ENCODE assay signal across 9 mouse cellular contexts in the genomic region with DNA sequence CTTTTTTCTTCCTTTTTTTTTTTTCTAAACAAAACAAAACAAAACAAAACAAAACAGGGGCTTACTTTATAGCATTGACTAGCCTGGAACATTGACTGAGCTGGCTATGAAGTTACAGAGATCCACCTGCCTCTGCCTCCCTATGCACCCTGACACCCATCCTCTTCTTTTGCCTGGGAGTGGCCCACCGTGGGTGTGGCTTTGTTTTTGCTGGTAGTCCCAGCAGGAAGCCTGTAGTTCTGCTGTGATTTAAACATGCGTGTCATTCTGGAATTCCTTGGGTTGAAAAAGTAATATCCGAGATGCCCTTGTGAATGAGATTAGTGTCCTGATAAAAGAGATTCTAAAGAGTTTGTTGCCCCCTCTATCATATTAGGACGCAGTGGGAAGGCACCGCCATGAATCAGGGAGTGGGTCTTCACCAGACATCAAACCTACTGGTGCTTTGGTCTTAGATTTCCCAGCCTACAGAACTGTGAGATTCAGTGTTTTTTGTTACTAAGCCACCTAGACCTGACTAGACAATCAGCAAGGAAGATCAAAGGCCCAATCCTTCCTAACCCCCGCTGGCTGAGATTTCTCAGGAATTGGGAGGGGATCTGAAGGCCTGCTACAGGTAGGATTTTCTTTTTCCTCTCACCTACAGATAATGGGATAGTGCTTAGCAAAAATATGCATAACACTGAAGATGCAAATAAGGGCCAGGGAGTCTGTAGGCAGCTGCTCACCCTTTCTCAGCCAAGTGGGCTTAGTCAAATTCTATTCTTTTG.
"Had no signal": no experiment of that assay in that cellular context is flagged by ENCODE, and none has a peak within 500 bp of the region (broad histone marks: within the 10 kb centered on the region; RNA-seq: fewer than 3 reads in every experiment).

No protein-coding gene starts in this region.

- DNase-seq: gastrocnemius, postnatal 14 days; gastrocnemius, postnatal 36 days; heart, adult 11 months; heart, adult 2 months; heart, postnatal 14 days; heart, postnatal 36 days; kidney, adult 11 months; kidney, postnatal 14 days; kidney, postnatal 4 days had no signal
